Mouse (Mus musculus): ENCODE measurements around the gene Hivep3.

The Hivep3 gene

DNA sequence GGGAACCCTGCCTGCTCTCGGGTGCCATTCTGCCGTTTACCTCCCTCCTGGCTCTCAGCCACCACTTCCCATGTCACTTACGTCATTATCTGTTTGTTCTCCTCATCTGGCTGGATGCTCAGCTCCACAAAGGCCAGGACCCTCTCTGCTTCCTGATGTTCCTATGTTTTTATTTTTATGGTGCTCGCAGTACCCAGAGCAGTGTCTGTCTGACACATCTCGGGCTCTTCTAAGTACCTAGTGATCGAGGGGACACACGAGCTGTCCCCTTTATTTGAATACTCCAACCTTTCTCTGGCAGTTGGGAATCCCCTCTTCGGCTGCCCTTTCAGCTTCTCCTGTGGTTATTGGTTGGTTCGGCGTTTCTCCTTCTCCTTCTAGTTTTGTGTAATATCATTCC lies 325.2 kb downstream of the Hivep3 start:
- peaks cover 17% of the 10 kb centered on the region for H3K27me3 ChIP-seq (ENCODE audit: insufficient read depth, low read length)
- H3K4me3 ChIP-seq (replicated peaks; ENCODE audit: low read length), result no peak overlapping the region
- no peaks in the 10 kb centered on the region for H3K36me3 ChIP-seq (ENCODE audit: insufficient read depth, low read length)
- TF ChIP-seq POU5F1 (IDR thresholded peaks at IDR 0.05; ENCODE audit: borderline replicate concordance, low read length) (no peak), CTCF (conservative IDR thresholded peaks at IDR 0.05; ENCODE audit: low read length) (no peak), NANOG (IDR thresholded peaks at IDR 0.05; ENCODE audit: borderline replicate concordance, low read length) (no peak)
- H3K9me3 ChIP-seq (ENCODE audit: low read length), result no peaks in the 10 kb centered on the region
- peaks cover 4% of the 10 kb centered on the region; the same call in 1 of the 2 replicates for H3K4me1 ChIP-seq (replicated peaks; ENCODE audit: low read depth, low read length)

DNA sequence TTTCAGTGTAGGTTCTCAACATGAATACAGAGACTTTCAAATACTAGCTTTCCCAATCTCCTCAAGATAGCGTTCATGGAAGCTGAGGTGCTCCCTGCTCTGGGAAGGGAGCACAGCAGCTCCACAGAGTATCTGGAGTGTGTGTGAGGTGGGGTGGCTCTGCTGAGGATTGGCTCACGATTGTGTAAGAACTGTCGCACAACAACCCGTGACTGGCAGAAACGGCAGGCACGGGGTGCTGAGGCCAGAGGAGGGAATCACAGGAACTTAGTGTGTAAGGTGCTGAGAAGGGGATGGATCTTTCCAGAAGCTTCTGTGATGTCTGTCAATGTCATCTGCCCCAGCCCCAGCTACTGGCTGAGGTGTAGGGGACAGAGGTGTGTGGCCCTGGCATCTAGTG lies 328.1 kb downstream of the Hivep3 start:
- peaks cover 4% of the 10 kb centered on the region; the same call in 1 of the 2 replicates for H3K4me1 ChIP-seq (replicated peaks; ENCODE audit: low read depth, low read length)
- H3K27me3 ChIP-seq (ENCODE audit: insufficient read depth, low read length), result peaks cover 17% of the 10 kb centered on the region
- no peak for TF ChIP-seq POU5F1 (IDR thresholded peaks at IDR 0.05; ENCODE audit: borderline replicate concordance, low read length)
- TF ChIP-seq NANOG (IDR thresholded peaks at IDR 0.05; ENCODE audit: borderline replicate concordance, low read length), result no peak
- TF ChIP-seq CTCF (conservative IDR thresholded peaks at IDR 0.05; ENCODE audit: low read length), result no peak

DNA sequence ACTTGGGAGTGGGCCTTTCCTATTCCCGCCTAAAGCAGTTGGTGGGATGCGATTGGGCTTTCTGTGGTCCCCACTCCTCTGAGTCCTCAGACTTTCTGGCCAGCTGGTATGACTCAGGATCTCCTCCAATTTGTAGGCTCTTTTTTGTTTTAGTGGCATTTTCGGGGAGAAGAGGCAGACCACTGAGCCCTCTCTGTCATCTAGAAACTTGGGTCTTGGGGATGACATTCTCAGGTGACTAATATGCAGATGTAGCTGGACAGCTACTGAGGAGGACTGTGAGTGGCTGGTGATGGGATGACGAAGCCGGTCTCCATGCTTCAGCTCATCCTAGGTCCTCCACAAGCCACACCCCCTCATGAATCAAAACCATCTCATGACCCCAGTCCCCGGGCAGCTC lies 328.6 kb downstream of the Hivep3 start:
- Histone ChIP-seq H3K4me3 (replicated peaks; ENCODE audit: low read length) (no peak overlapping the region), H3K36me3 (ENCODE audit: insufficient read depth, low read length) (no peaks in the 10 kb centered on the region), H3K9me3 (ENCODE audit: low read length) (no peaks in the 10 kb centered on the region), H3K4me1 (replicated peaks; ENCODE audit: low read depth, low read length) (peaks cover 4% of the 10 kb centered on the region; the same call in 1 of the 2 replicates), H3K27me3 (ENCODE audit: insufficient read depth, low read length) (peaks cover 17% of the 10 kb centered on the region)
- no peak for TF ChIP-seq POU5F1 (IDR thresholded peaks at IDR 0.05; ENCODE audit: borderline replicate concordance, low read length)

More for the DNA sequence above, 328.1 kb downstream of the Hivep3 start:
- H3K4me3 ChIP-seq (replicated peaks; ENCODE audit: low read length), result no peak overlapping the region
- no peaks in the 10 kb centered on the region for H3K9me3 ChIP-seq (ENCODE audit: low read length)
- no peaks in the 10 kb centered on the region for H3K36me3 ChIP-seq (ENCODE audit: insufficient read depth, low read length)

DNA sequence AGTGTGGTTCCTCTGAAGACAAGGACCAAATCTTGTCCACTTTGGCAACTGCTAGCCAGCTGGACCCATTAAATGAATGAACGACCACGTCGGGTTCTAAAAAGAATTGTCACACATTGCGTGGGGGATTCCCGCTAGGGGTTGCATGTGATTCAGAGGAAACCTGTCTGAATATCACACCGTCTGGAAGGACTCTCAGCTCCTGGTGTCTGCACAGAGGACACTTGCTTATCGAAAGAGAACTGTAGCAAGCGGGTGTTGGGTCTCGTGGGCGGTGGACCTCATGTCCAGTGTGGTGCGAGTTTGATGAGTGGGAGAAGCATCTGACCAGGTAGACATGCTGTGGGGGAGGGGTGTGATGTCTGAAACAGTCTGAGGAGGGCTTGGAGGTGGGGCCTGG lies 329.2 kb downstream of the Hivep3 start:
- Histone ChIP-seq H3K36me3 (ENCODE audit: insufficient read depth, low read length) (no peaks in the 10 kb centered on the region), H3K4me3 (replicated peaks; ENCODE audit: low read length) (no peak overlapping the region), H3K27me3 (ENCODE audit: insufficient read depth, low read length) (peaks cover 17% of the 10 kb centered on the region), H3K9me3 (ENCODE audit: low read length) (no peaks in the 10 kb centered on the region), H3K4me1 (replicated peaks; ENCODE audit: low read depth, low read length) (peaks cover 4% of the 10 kb centered on the region; the same call in 1 of the 2 replicates)
- TF ChIP-seq CTCF (conservative IDR thresholded peaks at IDR 0.05; ENCODE audit: low read length), result no peak
- TF ChIP-seq POU5F1 (IDR thresholded peaks at IDR 0.05; ENCODE audit: borderline replicate concordance, low read length), result no peak
- no peak for TF ChIP-seq NANOG (IDR thresholded peaks at IDR 0.05; ENCODE audit: borderline replicate concordance, low read length)

DNA sequence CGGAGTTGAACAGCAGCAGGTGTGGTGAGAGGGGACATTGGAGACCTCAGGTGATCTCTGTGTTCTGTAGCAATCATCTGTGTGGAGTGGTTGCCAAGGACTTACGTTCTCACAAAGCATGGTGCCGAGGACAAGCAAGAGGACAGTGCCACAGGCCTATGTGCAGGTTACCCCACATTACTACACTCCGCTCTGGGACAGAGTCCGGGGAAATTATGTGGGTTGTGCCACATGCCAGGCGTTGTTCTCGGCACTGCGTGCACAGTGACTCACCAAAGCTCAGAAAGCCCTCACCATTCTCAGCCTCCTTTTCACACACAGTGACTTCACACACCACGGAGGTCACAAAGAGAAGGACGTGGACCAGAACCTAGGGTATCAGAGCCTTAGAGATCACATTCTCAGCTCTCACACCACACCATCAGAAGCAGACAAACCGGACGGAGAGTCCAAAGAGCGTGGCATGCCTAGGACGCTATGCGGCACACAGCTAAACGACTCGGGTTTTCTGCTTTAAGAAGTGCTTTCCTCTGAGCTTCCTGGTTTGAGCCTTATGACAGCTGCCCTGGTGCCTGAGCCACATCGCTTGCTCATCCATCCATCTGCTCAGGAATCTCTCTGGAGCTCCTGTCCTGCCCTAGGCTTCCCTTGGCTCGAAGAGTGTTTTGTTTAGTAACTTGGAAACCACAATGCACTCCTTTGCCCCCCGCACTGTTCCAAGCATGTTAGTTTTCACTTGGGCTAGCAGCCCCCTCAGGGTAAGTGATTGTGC lies 330.0 kb downstream of the Hivep3 start:
- H3K4me3 ChIP-seq (replicated peaks; ENCODE audit: low read length), result no peak overlapping the region
- H3K36me3 ChIP-seq (ENCODE audit: insufficient read depth, low read length), result no peaks in the 10 kb centered on the region
- H3K9me3 ChIP-seq (ENCODE audit: low read length), result no peaks in the 10 kb centered on the region
- peaks cover 17% of the 10 kb centered on the region for H3K27me3 ChIP-seq (ENCODE audit: insufficient read depth, low read length)
- peaks cover 4% of the 10 kb centered on the region; the same call in 1 of the 2 replicates for H3K4me1 ChIP-seq (replicated peaks; ENCODE audit: low read depth, low read length)
- TF ChIP-seq NANOG (IDR thresholded peaks at IDR 0.05; ENCODE audit: borderline replicate concordance, low read length), result no peak
- TF ChIP-seq CTCF (conservative IDR thresholded peaks at IDR 0.05; ENCODE audit: low read length), result no peak
- TF ChIP-seq POU5F1 (IDR thresholded peaks at IDR 0.05; ENCODE audit: borderline replicate concordance, low read length), result no peak

DNA sequence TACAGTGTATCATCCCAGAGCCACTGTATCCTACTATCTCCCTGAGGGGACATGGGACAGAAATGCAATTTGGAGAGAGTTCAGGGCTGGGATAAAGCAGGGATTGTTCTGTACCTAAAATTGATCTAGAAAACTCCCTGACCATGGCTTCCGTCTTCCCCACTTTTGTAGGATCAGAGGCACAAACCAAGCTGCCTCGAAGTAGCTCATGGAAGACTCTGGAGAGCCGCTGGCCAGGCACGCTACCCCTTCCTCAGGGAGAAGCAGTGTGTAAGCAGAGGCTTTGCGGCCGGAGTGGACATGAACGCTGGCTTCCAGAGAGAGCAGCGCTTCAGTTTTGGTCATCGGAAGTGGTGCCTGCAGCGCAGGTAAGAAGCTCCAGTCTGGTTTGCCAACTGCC lies 331.1 kb downstream of the Hivep3 start, which contains the start of gene AL607142.1:
Gene AL607142.1, plus strand, starts transcription at position 301 of the 400 bp plus-strand sequence.
- no peaks in the 10 kb centered on the region for H3K36me3 ChIP-seq (ENCODE audit: insufficient read depth, low read length)
- no peak for TF ChIP-seq NANOG (IDR thresholded peaks at IDR 0.05; ENCODE audit: borderline replicate concordance, low read length)
- TF ChIP-seq POU5F1 (IDR thresholded peaks at IDR 0.05; ENCODE audit: borderline replicate concordance, low read length), result no peak
- TF ChIP-seq CTCF (conservative IDR thresholded peaks at IDR 0.05; ENCODE audit: low read length), result no peak

DNA sequence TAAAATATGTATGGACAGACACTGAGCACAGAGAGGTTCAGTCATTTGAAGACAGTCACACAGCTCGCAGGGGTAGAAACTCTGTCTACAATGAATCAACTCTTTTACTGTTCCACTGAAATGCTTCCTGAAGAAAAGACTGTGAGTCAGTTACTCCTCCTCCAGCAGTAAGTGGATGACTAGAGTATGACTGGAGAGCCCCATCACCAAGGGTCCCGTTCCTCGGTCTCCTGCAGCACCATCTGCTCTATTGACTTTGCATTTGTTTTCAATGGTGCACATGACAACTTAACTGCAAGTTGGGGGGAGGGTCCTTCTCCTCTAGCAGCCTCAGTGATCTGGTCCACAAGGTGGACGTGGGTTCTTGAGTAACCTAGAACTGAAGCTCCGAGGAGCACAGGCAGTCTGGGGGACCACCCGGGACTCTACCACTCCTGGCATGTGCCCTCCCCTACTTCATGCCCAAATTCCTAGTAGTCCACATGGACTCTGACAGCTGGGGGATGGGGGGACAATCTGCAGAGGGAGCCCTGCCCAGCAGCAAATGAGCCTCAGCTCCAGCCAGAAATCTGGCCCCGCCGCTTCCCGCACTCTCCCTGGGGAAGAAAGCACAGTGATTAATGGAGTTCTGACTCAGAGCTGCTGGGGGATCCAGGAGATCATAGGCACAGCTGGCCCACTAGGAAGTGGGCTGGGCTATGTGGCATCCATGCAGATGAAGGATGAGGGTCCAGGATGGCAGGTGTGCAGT lies 333.4 kb downstream of the Hivep3 start:
- Histone ChIP-seq H3K4me1 (replicated peaks; ENCODE audit: low read depth, low read length) (0 out of 2 replicates have a peak, but pooled peaks cover 5% of the 10 kb centered on the region), H3K27me3 (ENCODE audit: insufficient read depth, low read length) (peaks cover 4% of the 10 kb centered on the region; the same call in 1 of the 2 replicates), H3K9me3 (ENCODE audit: low read length) (no peaks in the 10 kb centered on the region), H3K4me3 (replicated peaks; ENCODE audit: low read length) (no peak overlapping the region), H3K36me3 (ENCODE audit: insufficient read depth, low read length) (no peaks in the 10 kb centered on the region)
- no peak for TF ChIP-seq NANOG (IDR thresholded peaks at IDR 0.05; ENCODE audit: borderline replicate concordance, low read length)
- no peak for TF ChIP-seq POU5F1 (IDR thresholded peaks at IDR 0.05; ENCODE audit: borderline replicate concordance, low read length)
- TF ChIP-seq CTCF (conservative IDR thresholded peaks at IDR 0.05; ENCODE audit: low read length), result no peak

More for the DNA sequence above, 331.1 kb downstream of the Hivep3 start, which contains the start of gene AL607142.1:
- Histone ChIP-seq H3K4me3 (replicated peaks; ENCODE audit: low read length) (no peak within 1 kb of the TSS), H3K4me1 (replicated peaks; ENCODE audit: low read depth, low read length) (peaks cover 2% of the 10 kb centered on the region; the same call in 1 of the 2 replicates), H3K27me3 (ENCODE audit: insufficient read depth, low read length) (peaks cover 17% of the 10 kb centered on the region), H3K9me3 (ENCODE audit: low read length) (no peaks in the 10 kb centered on the region)

DNA sequence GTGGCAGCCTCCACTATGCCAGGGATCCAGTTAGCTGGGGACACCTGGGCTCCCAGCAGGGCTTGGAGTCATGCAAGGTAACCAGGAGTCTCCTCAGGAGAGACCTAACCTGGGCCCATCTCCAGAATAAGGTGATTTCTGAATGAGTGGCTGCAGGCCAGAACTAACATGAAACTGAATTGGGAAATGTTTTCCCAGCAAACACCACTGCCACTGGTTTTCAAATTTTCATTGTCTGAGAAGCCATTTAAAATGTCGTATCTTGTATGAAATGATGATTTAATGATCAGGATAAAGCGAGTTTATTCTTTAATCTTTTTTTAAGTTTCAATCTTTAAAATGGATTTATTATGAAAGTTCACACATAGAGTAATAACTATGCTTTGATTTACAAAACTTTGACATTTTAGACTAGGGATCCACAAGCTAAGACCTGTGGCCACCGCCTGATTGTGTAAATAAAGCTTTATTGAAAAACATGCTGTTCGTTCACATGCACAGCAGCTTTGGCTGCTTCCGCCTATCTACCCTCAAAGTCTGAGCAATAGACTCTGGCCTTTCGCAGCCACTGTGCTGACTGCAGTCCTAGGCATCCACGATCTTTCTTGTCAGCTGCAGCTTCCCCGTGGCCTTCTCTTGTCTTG lies 334.1 kb downstream of the Hivep3 start:
- Histone ChIP-seq H3K36me3 (ENCODE audit: insufficient read depth, low read length) (no peaks in the 10 kb centered on the region), H3K4me1 (replicated peaks; ENCODE audit: low read depth, low read length) (0 out of 2 replicates have a peak, but pooled peaks cover 8% of the 10 kb centered on the region), H3K27me3 (ENCODE audit: insufficient read depth, low read length) (no peaks in the 10 kb centered on the region; the same call in 1 of the 2 replicates), H3K4me3 (replicated peaks; ENCODE audit: low read length) (no peak overlapping the region), H3K9me3 (ENCODE audit: low read length) (no peaks in the 10 kb centered on the region)
- TF ChIP-seq POU5F1 (IDR thresholded peaks at IDR 0.05; ENCODE audit: borderline replicate concordance, low read length) (no peak), CTCF (conservative IDR thresholded peaks at IDR 0.05; ENCODE audit: low read length) (no peak), NANOG (IDR thresholded peaks at IDR 0.05; ENCODE audit: borderline replicate concordance, low read length) (no peak)
